Comparison of ENCODE assay signal across 22 mouse cellular contexts in genomic region chr1:35924796-35925195, GRCm38 (mm10).
DNase-seq lines count a peak whose midpoint lies in the region; ATAC-seq and TF ChIP-seq lines count a peak whose summit lies in the region.
"Had no signal": no experiment of that assay in that cellular context is flagged by ENCODE, and none has a peak within 500 bp of the region (broad histone marks: within the 10 kb centered on the region; RNA-seq: fewer than 3 reads in every experiment).

No protein-coding gene starts in this region.

- H3K36me3 ChIP-seq in heart, adult 2 months (ENCODE audit: control insufficient read depth, insufficient read depth, low read length), result peaks cover 2% of the 10 kb centered on the region; the same call in 1 of the 2 replicates
- no peaks in the 10 kb centered on the region for H3K36me3 ChIP-seq in heart, embryonic 16.5 days (ENCODE audit: control insufficient read depth, insufficient read depth)
- no peaks in the 10 kb centered on the region for H3K36me3 ChIP-seq in heart, embryonic 12.5 days
- H3K36me3 ChIP-seq: embryonic facial prominence, embryonic 10.5 days; embryonic facial prominence, embryonic 12.5 days; forebrain, embryonic 12.5 days had no signal

- intact Hi-C loops in heart, adult 2 months (cut with DNase I), result no loop called here

- no peak for ATAC-seq in heart, embryonic 16.5 days (replicated peaks; ENCODE audit: extremely low read depth, insufficient read depth, low FRiP score)
- no peak for ATAC-seq in heart, embryonic 12.5 days (ENCODE audit: insufficient number of reproducible peaks, low FRiP score)
- peak; percentile 43; the same call in 1 of the 2 replicates for ATAC-seq in common myeloid progenitor, adult 5-6 weeks (replicated peaks; ENCODE audit: low read depth, poor library complexity, severe bottlenecking)
- ATAC-seq in megakaryocyte progenitor cell, adult 5-6 weeks (replicated peaks; ENCODE audit: poor library complexity), result peak; percentile 66
- ATAC-seq: forebrain, embryonic 14.5 days; forebrain, postnatal 0 days had no signal

- H3K4me1 ChIP-seq in heart, adult 2 months (ENCODE audit: control insufficient read depth, insufficient read depth, low read length), result no peaks in the 10 kb centered on the region
- peaks cover 41% of the 10 kb centered on the region for H3K4me1 ChIP-seq in heart, embryonic 16.5 days (ENCODE audit: control insufficient read depth, insufficient read depth, low read length)
- peaks cover 46% of the 10 kb centered on the region for H3K4me1 ChIP-seq in heart, embryonic 12.5 days (replicated peaks)

- no peak for TF ChIP-seq CTCF in heart, adult 2 months (IDR thresholded peaks at IDR 0.05)

- H3K27me3 ChIP-seq in heart, adult 2 months (ENCODE audit: control insufficient read depth, insufficient read depth, low read length), result no peaks in the 10 kb centered on the region
- no peaks in the 10 kb centered on the region for H3K27me3 ChIP-seq in heart, embryonic 16.5 days (ENCODE audit: control insufficient read depth, insufficient read depth, low read length)
- H3K27me3 ChIP-seq in heart, embryonic 12.5 days (replicated peaks), result no peaks in the 10 kb centered on the region
- H3K27me3 ChIP-seq: embryonic facial prominence, embryonic 12.5 days; forebrain, embryonic 12.5 days had no signal

- H3K9me3 ChIP-seq in heart, embryonic 16.5 days (replicated peaks; ENCODE audit: control insufficient read depth, low read length), result no peaks in the 10 kb centered on the region
- H3K9me3 ChIP-seq in heart, embryonic 12.5 days (replicated peaks), result no peaks in the 10 kb centered on the region
- H3K9me3 ChIP-seq: embryonic facial prominence, embryonic 10.5 days; embryonic facial prominence, embryonic 12.5 days; forebrain, embryonic 12.5 days had no signal

- no peak overlapping the region for H3K27ac ChIP-seq in heart, adult 2 months
- peak overlapping the region; percentile 99 for H3K27ac ChIP-seq in heart, embryonic 16.5 days (ENCODE audit: low read length)
- no peak overlapping the region for H3K27ac ChIP-seq in heart, embryonic 12.5 days (ENCODE audit: poor library complexity, severe bottlenecking)
- H3K27ac ChIP-seq: embryonic facial prominence, embryonic 10.5 days; embryonic facial prominence, embryonic 12.5 days; forebrain, embryonic 12.5 days had no signal

- no peaks in the 10 kb centered on the region for H3K79me2 ChIP-seq in heart, adult 2 months (replicated peaks; ENCODE audit: control insufficient read depth, insufficient read depth, low read length)

- H3K4me2 ChIP-seq in heart, embryonic 16.5 days (ENCODE audit: low read depth, low read length), result no peak overlapping the region
- H3K4me2 ChIP-seq in heart, embryonic 12.5 days, result no peak overlapping the region
- H3K4me2 ChIP-seq: embryonic facial prominence, embryonic 12.5 days; forebrain, embryonic 12.5 days had no signal

- TF ChIP-seq EP300 in heart, adult 2 months (IDR thresholded peaks at IDR 0.05; ENCODE audit: insufficient read depth, low read depth, low read length), result no peak

- 83% methylated on average over 4 of the region's 4 CpGs for WGBS in heart, adult 2 months
- 76% methylated on average over 4 of the region's 4 CpGs for WGBS in heart, embryonic 16.5 days
- WGBS in heart, embryonic 12.5 days, result 74% methylated on average over 4 of the region's 4 CpGs

- no peak for TF ChIP-seq POLR2A in heart, adult 2 months (IDR thresholded peaks at IDR 0.05; ENCODE audit: insufficient read depth, low read depth, low read length)

- peak; percentile 54 for DNase-seq in heart, adult 11 months
- DNase-seq in heart, adult 2 months, result no peak
- DNase-seq in gastrocnemius, adult 18-20 months (ENCODE audit: low spot score), result no peak
- no peak for DNase-seq in layer of hippocampus, adult 8-10 months (ENCODE audit: low spot score in 2 of 2)
- DNase-seq: adrenal gland, adult 2 months; adrenal gland, postnatal 10 days; adrenal gland, postnatal 25 days; cerebellum, adult 11 months; cerebellum, adult 18-20 months; cerebellum, adult 8-10 months; cerebellum, adult 9-11 months; cerebellum, postnatal 14 days; cerebellum, postnatal 36 days; forebrain, postnatal 0 days had no signal

- H3K4me3 ChIP-seq in heart, adult 2 months, result no peak overlapping the region
- no peak overlapping the region for H3K4me3 ChIP-seq in heart, embryonic 16.5 days (ENCODE audit: low read length)
- no peak overlapping the region for H3K4me3 ChIP-seq in heart, embryonic 12.5 days
- H3K4me3 ChIP-seq: embryonic facial prominence, embryonic 10.5 days; embryonic facial prominence, embryonic 12.5 days; forebrain, embryonic 12.5 days had no signal

- H3K9ac ChIP-seq in heart, adult 2 months (ENCODE audit: low read depth, low read length), result no peak overlapping the region
- H3K9ac ChIP-seq in heart, embryonic 16.5 days (ENCODE audit: low read length), result no peak overlapping the region
- no peak overlapping the region for H3K9ac ChIP-seq in heart, embryonic 12.5 days
- H3K9ac ChIP-seq: embryonic facial prominence, embryonic 12.5 days; forebrain, embryonic 12.5 days; forebrain, postnatal 0 days had no signal

Comparison
In these comparisons a context has a peak if more than half of its experiments do, and no peak if none do; other contexts are left out.
1. ATAC-seq: peak in common myeloid progenitor, adult 5-6 weeks (single experiment) and megakaryocyte progenitor cell, adult 5-6 weeks (single experiment); none in heart, embryonic 16.5 days (single experiment) and heart, embryonic 12.5 days (single experiment).